Mouse (Mus musculus): ENCODE results near the gene Krt23. TPM values are rescaled to one million over a fixed set of nuclear protein-coding genes. Genes with fewer than 3 reads are reported as not detected.

Gene Krt23
- polyA plus RNA-seq, 1 experiment, result not detected

DNA sequence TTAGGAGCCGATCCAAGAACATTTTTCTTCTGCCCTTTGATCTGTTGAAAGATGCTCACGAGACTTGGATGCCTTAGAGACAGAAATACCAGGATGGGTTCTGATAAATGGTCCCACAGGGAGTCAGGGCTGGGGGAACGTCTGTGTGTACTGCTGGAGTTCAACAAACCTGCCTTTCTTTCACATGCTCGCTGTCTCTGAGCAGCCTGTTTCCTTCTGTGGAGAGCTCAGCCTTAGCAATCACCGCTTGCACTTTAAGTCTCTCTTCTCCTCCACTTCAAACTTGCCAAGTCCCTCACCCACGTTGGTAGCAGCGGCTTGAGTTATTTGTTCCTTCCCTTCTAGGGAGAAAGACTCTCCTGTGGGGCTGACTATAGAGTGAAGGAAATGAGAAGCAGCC is 26.6 kb downstream of the Krt23 start:
- no peak overlapping the region for H3K27ac ChIP-seq (ENCODE audit: control insufficient read depth, insufficient read depth, low read depth, low read length, poor library complexity)
- H3K4me1 ChIP-seq (ENCODE audit: control insufficient read depth, insufficient read depth, low read length), result no peaks in the 10 kb centered on the region
- no peak for TF ChIP-seq CTCF (IDR thresholded peaks at IDR 0.05; ENCODE audit: control insufficient read depth, insufficient read depth, low read length)
- TF ChIP-seq POLR2A (IDR thresholded peaks at IDR 0.05; ENCODE audit: borderline replicate concordance, control insufficient read depth, low read depth, low read length), result no peak
- H3K4me3 ChIP-seq (replicated peaks; ENCODE audit: control insufficient read depth, low read depth, low read length), result no peak overlapping the region
- 36% methylated on average over 7 of the region's 7 CpGs for WGBS

DNA sequence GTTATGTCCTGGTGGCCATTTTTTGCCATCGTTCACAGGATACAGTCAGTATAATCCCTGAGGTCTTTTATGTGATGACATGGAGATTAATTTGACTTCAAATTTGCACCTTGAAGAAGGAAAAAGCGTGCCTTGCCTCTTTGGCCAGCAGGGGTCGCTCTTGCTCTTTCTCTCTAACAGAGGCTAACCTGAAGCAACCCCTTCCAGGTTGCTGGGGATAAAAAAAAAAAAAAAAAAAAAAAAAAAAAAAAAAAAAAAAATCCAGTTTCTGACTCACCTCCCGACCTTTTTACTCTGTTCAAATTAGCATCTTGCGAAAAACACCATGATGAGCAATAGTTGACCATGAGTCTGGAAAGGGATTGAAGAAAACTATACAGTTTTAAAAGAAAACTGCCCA is 28.1 kb downstream of the Krt23 start:
- Histone ChIP-seq H3K4me1 (ENCODE audit: control insufficient read depth, insufficient read depth, low read length) (no peaks in the 10 kb centered on the region), H3K4me3 (replicated peaks; ENCODE audit: control insufficient read depth, low read depth, low read length) (no peak overlapping the region), H3K27ac (ENCODE audit: control insufficient read depth, insufficient read depth, low read depth, low read length, poor library complexity) (no peak overlapping the region)
- TF ChIP-seq CTCF (IDR thresholded peaks at IDR 0.05; ENCODE audit: control insufficient read depth, insufficient read depth, low read length) (peak; percentile 61), POLR2A (IDR thresholded peaks at IDR 0.05; ENCODE audit: borderline replicate concordance, control insufficient read depth, low read depth, low read length) (no peak)
- WGBS, result 8% methylated on average over 5 of the region's 5 CpGs

DNA sequence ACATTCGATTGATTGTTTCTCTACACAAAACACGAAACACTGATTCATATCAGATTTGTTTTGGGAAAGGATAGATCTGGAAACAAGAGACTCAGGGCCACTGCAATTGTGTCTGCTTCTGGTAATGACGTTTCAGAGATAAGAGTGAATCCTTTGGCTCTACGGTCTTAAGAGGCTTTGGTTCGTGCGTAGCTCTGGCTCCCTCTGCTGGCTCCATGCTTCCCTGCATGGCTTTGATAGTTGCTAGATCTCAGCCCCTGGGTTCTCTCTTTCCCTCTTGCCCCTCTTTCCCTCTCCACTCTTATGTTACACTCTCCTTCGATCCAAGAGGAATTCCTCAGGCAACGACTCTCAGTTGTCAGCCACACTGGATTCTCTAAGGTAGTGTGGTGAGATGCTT is 29.8 kb downstream of the Krt23 start:
- Histone ChIP-seq H3K27ac (ENCODE audit: control insufficient read depth, insufficient read depth, low read depth, low read length, poor library complexity) (no peak overlapping the region), H3K4me1 (ENCODE audit: control insufficient read depth, insufficient read depth, low read length) (no peaks in the 10 kb centered on the region), H3K4me3 (replicated peaks; ENCODE audit: control insufficient read depth, low read depth, low read length) (no peak overlapping the region)
- WGBS, result 11% methylated on average over 8 of the region's 8 CpGs
- TF ChIP-seq POLR2A (IDR thresholded peaks at IDR 0.05; ENCODE audit: borderline replicate concordance, control insufficient read depth, low read depth, low read length), result no peak
- peak; percentile 83 for TF ChIP-seq CTCF (IDR thresholded peaks at IDR 0.05; ENCODE audit: control insufficient read depth, insufficient read depth, low read length)

DNA sequence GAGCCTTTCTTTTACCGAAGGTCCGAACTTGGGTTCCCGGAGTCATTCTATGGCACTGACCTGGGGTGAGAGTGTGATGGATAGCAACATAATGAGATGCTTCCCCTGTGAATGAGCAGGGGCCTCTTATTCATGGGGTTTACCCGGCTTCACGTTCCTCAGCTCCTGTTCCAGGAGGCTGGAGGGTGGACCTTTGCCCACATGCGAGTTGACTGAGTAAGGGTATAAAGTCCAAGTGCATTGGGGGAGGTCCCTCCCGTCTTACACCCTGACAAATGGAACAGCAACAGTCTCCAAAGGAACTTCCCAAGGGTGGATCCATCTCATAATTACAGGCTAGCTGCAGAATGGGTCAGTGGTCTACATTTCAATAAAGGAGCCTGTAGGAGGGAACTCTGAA is 31.2 kb downstream of the Krt23 start:
- Histone ChIP-seq H3K4me3 (replicated peaks; ENCODE audit: control insufficient read depth, low read depth, low read length) (no peak overlapping the region), H3K27ac (ENCODE audit: control insufficient read depth, insufficient read depth, low read depth, low read length, poor library complexity) (no peak overlapping the region), H3K4me1 (ENCODE audit: control insufficient read depth, insufficient read depth, low read length) (no peaks in the 10 kb centered on the region)
- 70% methylated on average over 7 of the region's 7 CpGs for WGBS
- no peak for TF ChIP-seq CTCF (IDR thresholded peaks at IDR 0.05; ENCODE audit: control insufficient read depth, insufficient read depth, low read length)

DNA sequence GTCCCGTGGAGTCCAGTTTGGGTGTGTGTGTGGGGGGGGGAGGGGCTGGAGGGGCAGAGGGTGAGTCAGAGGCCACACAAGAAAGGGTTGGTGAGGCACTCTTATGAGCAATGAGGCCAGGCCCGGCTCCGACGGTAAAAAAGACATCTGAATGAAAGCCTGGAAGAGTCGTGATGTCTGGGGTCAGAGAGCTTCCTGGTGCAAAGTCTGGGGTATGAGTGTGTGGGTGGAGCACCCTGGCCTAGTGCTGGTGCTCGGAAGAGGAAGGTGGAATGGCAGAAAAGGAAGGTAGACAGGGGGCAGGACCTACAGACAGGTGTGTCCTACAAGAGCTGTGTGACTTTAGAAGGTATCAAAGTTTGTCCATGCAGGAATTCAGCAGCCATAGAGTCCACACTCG is 34.0 kb downstream of the Krt23 start:
- Histone ChIP-seq H3K4me1 (ENCODE audit: control insufficient read depth, insufficient read depth, low read length) (no peaks in the 10 kb centered on the region), H3K27ac (ENCODE audit: control insufficient read depth, insufficient read depth, low read depth, low read length, poor library complexity) (no peak overlapping the region), H3K4me3 (replicated peaks; ENCODE audit: control insufficient read depth, low read depth, low read length) (no peak overlapping the region)
- TF ChIP-seq CTCF (IDR thresholded peaks at IDR 0.05; ENCODE audit: control insufficient read depth, insufficient read depth, low read length) (no peak), POLR2A (IDR thresholded peaks at IDR 0.05; ENCODE audit: borderline replicate concordance, control insufficient read depth, low read depth, low read length) (no peak)
- WGBS, result 57% methylated on average over 7 of the region's 7 CpGs

DNA sequence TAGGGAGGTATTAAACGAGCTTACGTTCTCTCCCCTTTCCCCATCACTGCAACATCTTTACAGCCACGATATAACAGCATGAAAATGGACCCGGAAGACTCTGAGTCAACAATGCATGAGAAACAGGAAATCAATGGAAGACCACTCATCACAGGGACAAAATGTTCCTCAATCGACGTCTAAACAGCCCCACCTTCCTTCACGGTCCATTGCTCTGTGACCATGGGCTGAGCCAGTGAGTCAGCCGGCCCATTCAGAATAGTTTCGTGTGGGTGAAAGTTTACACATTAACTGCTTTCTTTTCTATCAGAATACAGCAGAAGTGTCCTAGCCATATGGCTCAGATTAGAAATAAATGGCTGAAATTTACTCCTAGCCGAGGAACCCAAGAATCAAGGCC is 38.2 kb downstream of the Krt23 start:
- 65% methylated on average over 10 of the region's 10 CpGs for WGBS

DNA sequence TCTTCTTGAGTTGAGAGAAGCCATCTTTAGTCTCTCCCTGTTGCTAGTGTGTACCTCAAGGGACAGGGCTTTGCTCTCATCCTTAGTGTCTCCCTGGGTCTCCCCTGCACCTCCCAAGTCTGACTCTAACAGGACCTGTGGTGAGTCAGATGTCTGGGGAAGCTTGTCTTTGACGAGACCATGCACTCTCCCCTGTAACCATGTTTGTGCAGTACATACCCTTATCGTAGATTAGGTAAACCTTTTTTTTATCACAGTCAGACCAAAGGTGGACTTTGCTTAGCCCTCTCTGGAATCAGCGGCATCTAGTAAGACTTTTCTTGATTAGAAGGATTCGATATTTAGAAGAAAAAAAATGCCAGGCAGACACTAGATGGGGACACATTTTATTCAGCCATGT is 38.9 kb downstream of the Krt23 start:
- Histone ChIP-seq H3K4me1 (ENCODE audit: control insufficient read depth, insufficient read depth, low read length) (no peaks in the 10 kb centered on the region), H3K4me3 (replicated peaks; ENCODE audit: control insufficient read depth, low read depth, low read length) (no peak overlapping the region), H3K27ac (ENCODE audit: control insufficient read depth, insufficient read depth, low read depth, low read length, poor library complexity) (no peak overlapping the region)
- WGBS, result 74% methylated on average over 4 of the region's 4 CpGs
- TF ChIP-seq POLR2A (IDR thresholded peaks at IDR 0.05; ENCODE audit: borderline replicate concordance, control insufficient read depth, low read depth, low read length), result no peak
- no peak for TF ChIP-seq CTCF (IDR thresholded peaks at IDR 0.05; ENCODE audit: control insufficient read depth, insufficient read depth, low read length)

More for the DNA sequence above, 38.2 kb downstream of the Krt23 start:
- H3K27ac ChIP-seq (ENCODE audit: control insufficient read depth, insufficient read depth, low read depth, low read length, poor library complexity), result no peak overlapping the region
- H3K4me1 ChIP-seq (ENCODE audit: control insufficient read depth, insufficient read depth, low read length), result no peaks in the 10 kb centered on the region
- H3K4me3 ChIP-seq (replicated peaks; ENCODE audit: control insufficient read depth, low read depth, low read length), result no peak overlapping the region
- TF ChIP-seq POLR2A (IDR thresholded peaks at IDR 0.05; ENCODE audit: borderline replicate concordance, control insufficient read depth, low read depth, low read length) (no peak), CTCF (IDR thresholded peaks at IDR 0.05; ENCODE audit: control insufficient read depth, insufficient read depth, low read length) (no peak)

DNA sequence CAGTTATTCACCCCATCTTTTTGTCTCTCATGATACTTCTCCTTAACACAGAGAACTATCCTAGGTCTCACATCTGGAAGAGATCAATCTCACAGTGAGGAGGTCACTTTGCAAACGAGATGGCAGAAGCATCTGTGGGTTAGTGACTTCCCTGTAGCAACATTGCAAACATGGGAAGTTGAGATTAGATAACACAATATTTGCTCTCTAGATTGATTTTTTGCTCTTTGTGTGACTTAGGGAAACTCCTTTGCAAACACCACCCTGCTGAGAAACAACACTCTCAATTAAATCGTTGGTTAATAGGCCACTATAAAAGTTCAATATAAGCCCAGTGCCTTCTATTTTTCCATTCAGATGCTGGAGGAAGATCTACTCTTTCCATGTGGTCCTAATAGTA is 44.2 kb downstream of the Krt23 start:
- Histone ChIP-seq H3K4me3 (replicated peaks; ENCODE audit: control insufficient read depth, low read depth, low read length) (no peak overlapping the region), H3K27ac (ENCODE audit: control insufficient read depth, insufficient read depth, low read depth, low read length, poor library complexity) (no peak overlapping the region), H3K4me1 (ENCODE audit: control insufficient read depth, insufficient read depth, low read length) (no peaks in the 10 kb centered on the region)
- TF ChIP-seq CTCF (IDR thresholded peaks at IDR 0.05; ENCODE audit: control insufficient read depth, insufficient read depth, low read length), result no peak
- TF ChIP-seq POLR2A (IDR thresholded peaks at IDR 0.05; ENCODE audit: borderline replicate concordance, control insufficient read depth, low read depth, low read length), result no peak
- WGBS, result 61% methylated on average over 2 of the region's 2 CpGs

DNA sequence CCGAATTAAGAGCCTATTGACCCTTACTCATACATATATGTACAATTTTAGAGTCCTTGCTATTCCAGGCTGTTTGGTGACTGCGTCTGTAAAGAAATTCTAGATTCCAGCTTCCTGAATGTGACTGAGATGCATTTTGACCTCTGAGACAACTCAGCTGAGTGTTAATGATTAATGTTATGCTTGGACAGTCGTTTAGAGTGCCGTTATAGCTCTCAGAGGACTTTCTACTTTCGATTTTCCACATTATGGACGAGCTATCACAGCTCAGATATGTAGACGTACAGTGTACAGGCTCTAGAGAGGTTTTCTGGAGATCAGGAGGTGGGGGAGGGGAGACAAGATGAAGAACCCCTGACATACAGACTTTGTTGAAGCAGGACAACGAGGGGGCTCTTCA is 51.7 kb downstream of the Krt23 start:
- WGBS, result 63% methylated on average over 8 of the region's 8 CpGs
- TF ChIP-seq POLR2A (IDR thresholded peaks at IDR 0.05; ENCODE audit: borderline replicate concordance, control insufficient read depth, low read depth, low read length), result no peak
- no peak for TF ChIP-seq CTCF (IDR thresholded peaks at IDR 0.05; ENCODE audit: control insufficient read depth, insufficient read depth, low read length)
- Histone ChIP-seq H3K4me3 (replicated peaks; ENCODE audit: control insufficient read depth, low read depth, low read length) (no peak overlapping the region), H3K27ac (ENCODE audit: control insufficient read depth, insufficient read depth, low read depth, low read length, poor library complexity) (no peak overlapping the region), H3K4me1 (ENCODE audit: control insufficient read depth, insufficient read depth, low read length) (no peaks in the 10 kb centered on the region)
